Comparison of ENCODE assay signal across 34 mouse cellular contexts in genomic region chr19:5356080-5356479, GRCm38 (mm10). TPM values are rescaled to one million over a fixed set of nuclear protein-coding genes. Genes with fewer than 3 reads are reported as not detected.
DNase-seq lines count a peak whose midpoint lies in the region; TF ChIP-seq lines count a peak whose summit lies in the region.
"Had no signal": no experiment of that assay in that cellular context is flagged by ENCODE, and none has a peak within 500 bp of the region (broad histone marks: within the 10 kb centered on the region; RNA-seq: fewer than 3 reads in every experiment).

No protein-coding gene starts in this region.

- peak; percentile 17 for DNase-seq in kidney, adult 2 months
- no peak for DNase-seq in kidney, adult 18-20 months
- peak; percentile 31 for DNase-seq in CH12.LX (ENCODE audit: extremely low read depth)
- peak; percentile 18 for DNase-seq in embryo, embryonic 11 days
- no peak for DNase-seq in cerebellum, adult 11-12 months
- DNase-seq in adrenal gland, postnatal 4 days (ENCODE audit: low spot score in 2 of 2), result no peak
- DNase-seq: adrenal gland, adult 8-10 months; cerebellum, adult 9-10 months; gastrocnemius, postnatal 10 days; kidney, adult 8-10 months; kidney, postnatal 14 days; right cerebral cortex, postnatal 14 days; spleen, adult 18-20 months; thymus, adult 18-20 months; thymus, postnatal 25 days had no signal

- no CpG with 5 or more reads among the region's 1 CpGs for WGBS in kidney, adult 2 months
- no CpG with 5 or more reads among the region's 1 CpGs for WGBS in small intestine, adult 2 months

- no peak for TF ChIP-seq POLR2A in kidney, adult 2 months (IDR thresholded peaks at IDR 0.05; ENCODE audit: low read depth, low read length)
- TF ChIP-seq POLR2A in CH12.LX (IDR thresholded peaks at IDR 0.05; ENCODE audit: low read depth, low read length), result no peak
- TF ChIP-seq POLR2A in small intestine, adult 2 months (IDR thresholded peaks at IDR 0.05; ENCODE audit: low read depth, low read length), result no peak

- H3K79me2 ChIP-seq in CH12.LX (replicated peaks; ENCODE audit: control insufficient read depth, extremely low read depth, insufficient read depth, poor library complexity, severe bottlenecking), result no peaks in the 10 kb centered on the region

- no peaks in the 10 kb centered on the region for H3K4me1 ChIP-seq in kidney, adult 2 months (ENCODE audit: control insufficient read depth, insufficient read depth, low read length)
- H3K4me1 ChIP-seq in CH12.LX (ENCODE audit: control insufficient read depth in 1 of 2, insufficient read depth in 2 of 2), result peaks cover 7 to 19% of the 10 kb centered on the region in 2 experiments
- peaks cover 23% of the 10 kb centered on the region for H3K4me1 ChIP-seq in small intestine, adult 2 months (ENCODE audit: control insufficient read depth, insufficient read depth, insufficient read length, low read length)
- H3K4me1 ChIP-seq: forebrain, embryonic 13.5 days; limb, embryonic 13.5 days; lung, embryonic 15.5 days; midbrain, embryonic 12.5 days; neural tube, embryonic 13.5 days had no signal

- H3K4me3 ChIP-seq in kidney, adult 2 months (ENCODE audit: insufficient read depth, low read depth, low read length), result no peak overlapping the region
- no peak overlapping the region for H3K4me3 ChIP-seq in CH12.LX (replicated peaks in 1 of 3; ENCODE audit: low read depth in 2 of 3, low read length in 2 of 3, poor library complexity in 1 of 3)
- no peak overlapping the region for H3K4me3 ChIP-seq in small intestine, adult 2 months (ENCODE audit: low read depth, low read length)
- H3K4me3 ChIP-seq: forebrain, embryonic 13.5 days; heart, embryonic 15.5 days; left cerebral cortex, adult 2 months; limb, embryonic 13.5 days; lung, embryonic 15.5 days; midbrain, embryonic 12.5 days; neural tube, embryonic 13.5 days had no signal

- no peak for TF ChIP-seq CTCF in kidney, adult 2 months (conservative IDR thresholded peaks at IDR 0.05; ENCODE audit: insufficient read depth, insufficient read length, low read depth, low read length)
- TF ChIP-seq CTCF in CH12.LX (conservative IDR thresholded peaks at IDR 0.05 in 1 of 2, IDR thresholded peaks at IDR 0.05 in 1 of 2; ENCODE audit: low read depth in 2 of 2, low read length in 2 of 2), result no peak
- no peak for TF ChIP-seq CTCF in small intestine, adult 2 months (IDR thresholded peaks at IDR 0.05; ENCODE audit: extremely low read depth, insufficient read length, insufficient replicate concordance, low read depth, low read length)

- in situ Hi-C loops in CH12.LX (cut with MboI; ENCODE audit: low pct_ligation_motif_present, low pct_unique_long_range_greater_than_20kb, low sequenced_read_pairs), result no loop called here

- no peaks in the 10 kb centered on the region for H3K9me3 ChIP-seq in CH12.LX (replicated peaks; ENCODE audit: low read length)
- H3K9me3 ChIP-seq: forebrain, embryonic 13.5 days; heart, embryonic 15.5 days; limb, embryonic 13.5 days; lung, embryonic 15.5 days; midbrain, embryonic 12.5 days; neural tube, embryonic 13.5 days had no signal

- no peak for TF ChIP-seq EP300 in CH12.LX (IDR thresholded peaks at IDR 0.05; ENCODE audit: low read length)

- no peak for TF ChIP-seq RAD21 in CH12.LX (IDR thresholded peaks at IDR 0.05; ENCODE audit: low read depth, low read length)

- no peak overlapping the region for H3K4me2 ChIP-seq in CH12.LX (ENCODE audit: insufficient read depth, low read depth, poor library complexity, severe bottlenecking)
- H3K4me2 ChIP-seq: forebrain, embryonic 13.5 days; heart, embryonic 15.5 days; limb, embryonic 13.5 days; liver, embryonic 11.5 days; lung, embryonic 15.5 days; midbrain, embryonic 12.5 days; neural tube, embryonic 13.5 days had no signal

- H3K27ac ChIP-seq in kidney, adult 2 months (ENCODE audit: insufficient read depth, low read depth, low read length), result no peak overlapping the region
- H3K27ac ChIP-seq in CH12.LX (ENCODE audit: insufficient read depth, low read depth), result no peak overlapping the region
- H3K27ac ChIP-seq in small intestine, adult 2 months (ENCODE audit: insufficient read depth, low read depth, low read length), result peak overlapping the region; percentile 76
- H3K27ac ChIP-seq: forebrain, embryonic 13.5 days; heart, embryonic 15.5 days; left cerebral cortex, adult 2 months; limb, embryonic 13.5 days; lung, embryonic 15.5 days; midbrain, embryonic 12.5 days; neural tube, embryonic 13.5 days; stomach, postnatal 0 days had no signal

- H3K9ac ChIP-seq in CH12.LX (ENCODE audit: insufficient read depth, low read depth), result no peak overlapping the region
- H3K9ac ChIP-seq: forebrain, embryonic 13.5 days; heart, embryonic 15.5 days; limb, embryonic 13.5 days; lung, embryonic 15.5 days; midbrain, embryonic 12.5 days; neural tube, embryonic 13.5 days had no signal

- dilution Hi-C loops in CH12.LX (cut with MboI; ENCODE audit: extremely low pct_ligation_motif_present, extremely low pct_unique_long_range_greater_than_20kb, low sequenced_read_pairs), result no loop called here

- H3K36me3 ChIP-seq in kidney, adult 2 months (ENCODE audit: control insufficient read depth, insufficient read depth, low read length), result no peaks in the 10 kb centered on the region
- peaks cover 0 to 5% of the 10 kb centered on the region in 2 experiments for H3K36me3 ChIP-seq in CH12.LX (replicated peaks in 1 of 2; ENCODE audit: control insufficient read depth in 1 of 2, insufficient read depth in 1 of 2, low read length in 1 of 2)
- H3K36me3 ChIP-seq in small intestine, adult 2 months (ENCODE audit: control insufficient read depth, insufficient read depth, low read length), result no peaks in the 10 kb centered on the region
- H3K36me3 ChIP-seq: heart, embryonic 15.5 days; limb, embryonic 13.5 days; lung, embryonic 15.5 days; midbrain, embryonic 12.5 days; neural tube, embryonic 13.5 days had no signal

- H3K27me3 ChIP-seq in kidney, adult 2 months (replicated peaks; ENCODE audit: control insufficient read depth, insufficient read depth, low read length), result no peaks in the 10 kb centered on the region
- H3K27me3 ChIP-seq in CH12.LX (replicated peaks), result no peaks in the 10 kb centered on the region
- no peaks in the 10 kb centered on the region for H3K27me3 ChIP-seq in small intestine, adult 2 months (ENCODE audit: control insufficient read depth, insufficient read depth, low read length)
- H3K27me3 ChIP-seq: forebrain, embryonic 13.5 days; heart, embryonic 15.5 days; limb, embryonic 13.5 days; lung, embryonic 15.5 days; midbrain, embryonic 12.5 days; neural tube, embryonic 13.5 days had no signal

TF ChIP-seq in CH12.LX, 34 proteins besides CTCF, POLR2A, EP300 and RAD21:
- TF ChIP-seq JUN (IDR thresholded peaks at IDR 0.05; ENCODE audit: insufficient read depth, low read depth, low read length), result no peak
- TF ChIP-seq USF2 (conservative IDR thresholded peaks at IDR 0.05; ENCODE audit: low read depth, low read length), result no peak
- no peak for TF ChIP-seq MAFK (IDR thresholded peaks at IDR 0.05; ENCODE audit: insufficient replicate concordance, low read length)
- TF ChIP-seq KAT2A (IDR thresholded peaks at IDR 0.05; ENCODE audit: insufficient replicate concordance, low read length), result no peak
- no peak for TF ChIP-seq MAX (IDR thresholded peaks at IDR 0.05; ENCODE audit: low read length)
- TF ChIP-seq MXI1 (IDR thresholded peaks at IDR 0.05; ENCODE audit: low read depth, low read length), result no peak

RNA-seq across cellular contexts. Expression of gene Cst6, which starts 6.7 kb away (rescaled TPM):
- 0.52 and 1.5 TPM in 2 replicates for polyA plus RNA-seq in kidney, adult 2 months (2012; rRNA removed)
- total RNA-seq in CH12.LX (2012; rRNA removed) (1.9 and 3.5 TPM in 2 replicates), CH12.LX (2014; rRNA removed) (not detected in 2 replicates)
- not detected in 2 replicates for polyA plus RNA-seq in CH12.LX (2012; ENCODE audit: insufficient read length, low read depth)
- polyA plus RNA-seq in small intestine, adult 2 months (2012; rRNA removed), result 226 and 874 TPM in 2 replicates
- total RNA-seq in adrenal gland, postnatal 4 days (2021), result 1 to 10 TPM; 2.6 to 3.4 TPM
- total RNA-seq: megakaryocyte progenitor cell, adult 5-6 weeks had no signal
- polyA plus RNA-seq: liver, embryonic 11.5 days had no signal

RNA-seq across cellular contexts. Expression of gene Eif1ad, which starts 10.5 kb away (rescaled TPM):
- 17.8 and 22.0 TPM in 2 replicates for polyA plus RNA-seq in kidney, adult 2 months (2012; rRNA removed)
- 68.4 and 82.5 TPM in 2 replicates for total RNA-seq in CH12.LX (2012; rRNA removed)
- 79.3 and 86.0 TPM in 2 replicates for total RNA-seq in CH12.LX (2014; rRNA removed)
- polyA plus RNA-seq in CH12.LX (2012; ENCODE audit: insufficient read length, low read depth), result 97.7 and 98.8 TPM in 2 replicates
- polyA plus RNA-seq in small intestine, adult 2 months (2012; rRNA removed), result 11.8 and 27.0 TPM in 2 replicates
- total RNA-seq in adrenal gland, postnatal 4 days (2021), result 10 to 100 TPM; 36.5 to 42.2 TPM

RNA-seq across cellular contexts. Expression of gene Banf1, which starts 10.9 kb away (rescaled TPM):
- 106 and 146 TPM in 2 replicates for polyA plus RNA-seq in kidney, adult 2 months (2012; rRNA removed)
- total RNA-seq in CH12.LX (2012; rRNA removed) (161 and 176 TPM in 2 replicates), CH12.LX (2014; rRNA removed) (212 and 273 TPM in 2 replicates)
- 450 and 496 TPM in 2 replicates for polyA plus RNA-seq in CH12.LX (2012; ENCODE audit: insufficient read length, low read depth)
- 63.6 and 100 TPM in 2 replicates for polyA plus RNA-seq in small intestine, adult 2 months (2012; rRNA removed)
- total RNA-seq in adrenal gland, postnatal 4 days (2021), result 100 to 1,000 TPM; 153 to 164 TPM

RNA-seq across cellular contexts. Expression of gene Catsper1, which starts 20.5 kb away (rescaled TPM):
- 0.08 TPM in 1 of 2 replicates, not detected in the other for polyA plus RNA-seq in kidney, adult 2 months (2012; rRNA removed)
- not detected in 2 replicates for total RNA-seq in CH12.LX (2012; rRNA removed)
- not detected in 2 replicates for total RNA-seq in CH12.LX (2014; rRNA removed)
- polyA plus RNA-seq in CH12.LX (2012; ENCODE audit: insufficient read length, low read depth), result not detected in 2 replicates
- polyA plus RNA-seq in small intestine, adult 2 months (2012; rRNA removed), result not detected in 2 replicates
- not detected for total RNA-seq in adrenal gland, postnatal 4 days (2021)
- total RNA-seq: adrenal gland, adult 8-10 months; gastrocnemius, postnatal 10 days; heart, postnatal 25 days; layer of hippocampus, adult 18-20 months; layer of hippocampus, postnatal 14 days; left cerebral cortex, adult 2 months; left cerebral cortex, postnatal 36 days; megakaryocyte progenitor cell, adult 5-6 weeks had no signal
- polyA plus RNA-seq: embryonic facial prominence, embryonic 11.5 days; forebrain, embryonic 13.5 days; heart, embryonic 15.5 days; hindbrain, embryonic 11.5 days; hindbrain, embryonic 16.5 days; limb, embryonic 13.5 days; liver, embryonic 11.5 days; liver, embryonic 16.5 days; lung, embryonic 15.5 days; midbrain, embryonic 12.5 days; neural tube, embryonic 13.5 days; stomach, postnatal 0 days had no signal

RNA-seq across cellular contexts. Expression of gene Sart1, which starts 32.4 kb away (rescaled TPM):
- polyA plus RNA-seq in kidney, adult 2 months (2012; rRNA removed), result 20.2 and 27.4 TPM in 2 replicates
- total RNA-seq in CH12.LX (2012; rRNA removed) (78.3 and 85.8 TPM in 2 replicates), CH12.LX (2014; rRNA removed) (46.7 and 47.7 TPM in 2 replicates)
- 104 and 132 TPM in 2 replicates for polyA plus RNA-seq in CH12.LX (2012; ENCODE audit: insufficient read length, low read depth)
- 7.3 and 27.7 TPM in 2 replicates for polyA plus RNA-seq in small intestine, adult 2 months (2012; rRNA removed)
- 100 to 1,000 TPM in 1 of 2 experiments, 10 to 100 TPM in 1; 98.7 to 123 TPM for total RNA-seq in adrenal gland, postnatal 4 days (2021)

Comparison
In these comparisons a context has a peak if more than half of its experiments do, and no peak if none do; other contexts are left out.
1. DNase-seq: peak in kidney, adult 2 months (single experiment), CH12.LX (single experiment) and embryo, embryonic 11 days (single experiment); none in kidney, adult 18-20 months (single experiment), cerebellum, adult 11-12 months (single experiment) and adrenal gland, postnatal 4 days (0 of 2).
2. RNA of gene Cst6, which starts 6.7 kb away (polyA plus RNA-seq): 226 to 874 TPM in small intestine, adult 2 months; 0.52 to 1.5 TPM in kidney, adult 2 months and not detected in CH12.LX; every median in the first group is over 10 times any median in the second.